9 mouse cellular contexts compared by ENCODE assay signal in the genomic region with DNA sequence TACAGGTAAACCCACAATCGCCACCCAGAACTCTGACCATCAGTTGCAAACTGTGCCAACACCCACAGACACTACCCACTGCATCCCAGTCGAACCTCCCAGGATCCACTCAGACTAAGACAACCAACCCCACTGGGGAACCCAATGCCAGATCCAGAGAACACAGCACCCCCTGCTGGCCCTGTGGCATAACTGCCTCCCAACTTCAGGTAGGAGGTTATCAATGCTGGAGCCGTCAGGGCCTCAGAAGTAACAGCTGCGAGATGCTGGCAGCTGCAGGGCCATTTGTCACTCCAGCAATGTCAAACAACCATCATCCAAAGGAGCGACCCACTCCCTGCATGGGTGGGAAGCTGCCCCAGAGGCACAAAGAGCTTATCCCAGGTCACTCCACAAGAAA. TPM values are rescaled to one million over a fixed set of nuclear protein-coding genes. Genes with fewer than 3 reads are reported as not detected.
DNase-seq lines count a peak whose midpoint lies in the region; ATAC-seq and TF ChIP-seq lines count a peak whose summit lies in the region.
"Had no signal": no experiment of that assay in that cellular context is flagged by ENCODE, and none has a peak within 500 bp of the region (broad histone marks: within the 10 kb centered on the region; RNA-seq: fewer than 3 reads in every experiment).

No protein-coding gene starts in this region.

- peaks cover 11% of the 10 kb centered on the region; the same call in 1 of the 2 replicates for H3K27me3 ChIP-seq in forebrain, embryonic 10.5 days (ENCODE audit: poor library complexity, severe bottlenecking)
- no peaks in the 10 kb centered on the region for H3K27me3 ChIP-seq in forebrain, embryonic 11.5 days (ENCODE audit: control insufficient read depth, insufficient read depth, low read length)
- no peaks in the 10 kb centered on the region for H3K27me3 ChIP-seq in intestine, embryonic 15.5 days (replicated peaks)

- DNase-seq in forebrain, embryonic 10.5 days (ENCODE audit: extremely low spot score, low spot score), result no peak
- no peak for DNase-seq in forebrain, embryonic 11.5 days (ENCODE audit: low spot score)
- peak; percentile 39 for DNase-seq in 3T3-L1 (ENCODE audit: low read depth, low spot score)
- no peak for DNase-seq in frontal cortex, postnatal 25 days (ENCODE audit: low spot score in 2 of 2)
- no peak for DNase-seq in left cerebral cortex, adult 11 months (ENCODE audit: low spot score)

- H3K9me3 ChIP-seq in forebrain, embryonic 10.5 days, result no peaks in the 10 kb centered on the region
- no peaks in the 10 kb centered on the region for H3K9me3 ChIP-seq in forebrain, embryonic 11.5 days (ENCODE audit: control insufficient read depth, low read length)
- no peaks in the 10 kb centered on the region for H3K9me3 ChIP-seq in intestine, embryonic 15.5 days

- no peaks in the 10 kb centered on the region for H3K36me3 ChIP-seq in forebrain, embryonic 10.5 days (replicated peaks)
- no peaks in the 10 kb centered on the region for H3K36me3 ChIP-seq in forebrain, embryonic 11.5 days (ENCODE audit: control insufficient read depth, insufficient read depth, low read length)
- no peaks in the 10 kb centered on the region for H3K36me3 ChIP-seq in intestine, embryonic 15.5 days

- WGBS in forebrain, embryonic 10.5 days, result 42% methylated on average over 5 of the region's 5 CpGs
- WGBS in forebrain, embryonic 11.5 days, result 49% methylated on average over 5 of the region's 5 CpGs
- WGBS in intestine, embryonic 15.5 days, result 29% methylated on average over 5 of the region's 5 CpGs

- no peak overlapping the region for H3K4me2 ChIP-seq in forebrain, embryonic 11.5 days (ENCODE audit: low read depth, low read length, severe bottlenecking)
- H3K4me2 ChIP-seq in intestine, embryonic 15.5 days (replicated peaks), result peak overlapping the region; percentile 36; the same call in 1 of the 2 replicates

- H3K9ac ChIP-seq in forebrain, embryonic 11.5 days (ENCODE audit: low read length), result no peak overlapping the region
- no peak overlapping the region for H3K9ac ChIP-seq in intestine, embryonic 15.5 days

- H3K4me3 ChIP-seq in forebrain, embryonic 10.5 days, result peak overlapping the region; percentile 28; the same call in 1 of the 2 replicates
- H3K4me3 ChIP-seq in forebrain, embryonic 11.5 days (ENCODE audit: low read depth, low read length), result no peak overlapping the region
- no peak overlapping the region for H3K4me3 ChIP-seq in cortical plate, adult 2 months (ENCODE audit: insufficient read depth, low read length)
- no peak overlapping the region for H3K4me3 ChIP-seq in intestine, embryonic 15.5 days (replicated peaks)

- TF ChIP-seq POLR2A in cortical plate, adult 2 months (IDR thresholded peaks at IDR 0.05; ENCODE audit: extremely low read depth, insufficient read depth, low read length), result no peak

- no peak for ATAC-seq in forebrain, embryonic 11.5 days (replicated peaks; ENCODE audit: low FRiP score)
- ATAC-seq in intestine, embryonic 15.5 days, result no peak
- ATAC-seq in monocyte, adult 5-6 weeks (replicated peaks; ENCODE audit: insufficient number of reproducible peaks, low FRiP score, low TSS enrichment, poor library complexity, severe bottlenecking), result 0 out of 2 replicates have a peak, but pooled peaks have one; percentile 30

- peaks cover 16% of the 10 kb centered on the region for H3K4me1 ChIP-seq in forebrain, embryonic 10.5 days
- H3K4me1 ChIP-seq in forebrain, embryonic 11.5 days (replicated peaks; ENCODE audit: control insufficient read depth, insufficient read depth, low read length), result peaks cover 3% of the 10 kb centered on the region; the same call in 1 of the 2 replicates
- H3K4me1 ChIP-seq in cortical plate, adult 2 months (ENCODE audit: control insufficient read depth, insufficient read depth, low read length), result no peaks in the 10 kb centered on the region
- no peaks in the 10 kb centered on the region for H3K4me1 ChIP-seq in intestine, embryonic 15.5 days (replicated peaks)

- TF ChIP-seq CTCF in cortical plate, adult 2 months (IDR thresholded peaks at IDR 0.05; ENCODE audit: extremely low read depth, insufficient read depth, low read length), result peak; percentile 53

- H3K27ac ChIP-seq in forebrain, embryonic 10.5 days, result no peak overlapping the region
- H3K27ac ChIP-seq in forebrain, embryonic 11.5 days (ENCODE audit: low read depth, low read length), result no peak overlapping the region
- no peak overlapping the region for H3K27ac ChIP-seq in cortical plate, adult 2 months (ENCODE audit: insufficient read depth, low read length)
- no peak overlapping the region for H3K27ac ChIP-seq in intestine, embryonic 15.5 days

RNA-seq across cellular contexts. Expression of a gene that starts 21.9 kb away (rescaled TPM):
- polyA plus RNA-seq in forebrain, embryonic 10.5 days (2016; fragmentation: Nextera tagmentation; extraction: Ambion mirVana), result 1,690 and 1,733 TPM in 2 replicates
- polyA plus RNA-seq in forebrain, embryonic 11.5 days (2014; fragmentation: Nextera tagmentation; extraction: Ambion mirVana), result 1,675 and 1,791 TPM in 2 replicates
- 534 and 549 TPM in 2 replicates for polyA plus RNA-seq in cortical plate, adult 2 months (2012; rRNA removed)
- polyA plus RNA-seq in intestine, embryonic 15.5 days (2015; fragmentation: Nextera tagmentation; extraction: Ambion mirVana), result 1,793 and 1,952 TPM in 2 replicates
- 374 to 712 TPM (median 492 TPM) in 3 replicates for total RNA-seq in monocyte, adult 5-6 weeks (2017)

RNA-seq across cellular contexts. Expression of a gene that starts 28.1 kb away (rescaled TPM):
- polyA plus RNA-seq in forebrain, embryonic 10.5 days (2016; fragmentation: Nextera tagmentation; extraction: Ambion mirVana), result not detected in 2 replicates
- polyA plus RNA-seq in forebrain, embryonic 11.5 days (2014; fragmentation: Nextera tagmentation; extraction: Ambion mirVana), result not detected in 2 replicates
- polyA plus RNA-seq in cortical plate, adult 2 months (2012; rRNA removed), result not detected in 2 replicates
- polyA plus RNA-seq in intestine, embryonic 15.5 days (2015; fragmentation: Nextera tagmentation; extraction: Ambion mirVana), result not detected in 2 replicates
- not detected in 3 replicates for total RNA-seq in monocyte, adult 5-6 weeks (2017)
- total RNA-seq: neutrophil, adult 5-6 weeks had no signal

RNA-seq across cellular contexts. Expression of a gene that starts 36.4 kb away (rescaled TPM):
- not detected in 2 replicates for polyA plus RNA-seq in forebrain, embryonic 10.5 days (2016; fragmentation: Nextera tagmentation; extraction: Ambion mirVana)
- 0.69 and 0.79 TPM in 2 replicates for polyA plus RNA-seq in forebrain, embryonic 11.5 days (2014; fragmentation: Nextera tagmentation; extraction: Ambion mirVana)
- polyA plus RNA-seq in cortical plate, adult 2 months (2012; rRNA removed), result 0.33 TPM in 1 of 2 replicates, not detected in the other
- polyA plus RNA-seq in intestine, embryonic 15.5 days (2015; fragmentation: Nextera tagmentation; extraction: Ambion mirVana), result 2.1 and 2.4 TPM in 2 replicates
- not detected in 3 replicates for total RNA-seq in monocyte, adult 5-6 weeks (2017)
- total RNA-seq: neutrophil, adult 5-6 weeks had no signal

RNA-seq across cellular contexts. Expression of a gene that starts 37.0 kb away (rescaled TPM):
- polyA plus RNA-seq in forebrain, embryonic 10.5 days (2016; fragmentation: Nextera tagmentation; extraction: Ambion mirVana), result not detected in 2 replicates
- not detected in 2 replicates for polyA plus RNA-seq in forebrain, embryonic 11.5 days (2014; fragmentation: Nextera tagmentation; extraction: Ambion mirVana)
- polyA plus RNA-seq in cortical plate, adult 2 months (2012; rRNA removed), result 0.13 and 0.15 TPM in 2 replicates
- 11.6 and 12.7 TPM in 2 replicates for polyA plus RNA-seq in intestine, embryonic 15.5 days (2015; fragmentation: Nextera tagmentation; extraction: Ambion mirVana)
- not detected in 3 replicates for total RNA-seq in monocyte, adult 5-6 weeks (2017)
- total RNA-seq: neutrophil, adult 5-6 weeks had no signal

RNA-seq across cellular contexts. Expression of a gene that starts 49.1 kb away (rescaled TPM):
- polyA plus RNA-seq in forebrain, embryonic 10.5 days (2016; fragmentation: Nextera tagmentation; extraction: Ambion mirVana), result not detected in 2 replicates
- not detected in 2 replicates for polyA plus RNA-seq in forebrain, embryonic 11.5 days (2014; fragmentation: Nextera tagmentation; extraction: Ambion mirVana)
- not detected in 2 replicates for polyA plus RNA-seq in cortical plate, adult 2 months (2012; rRNA removed)
- polyA plus RNA-seq in intestine, embryonic 15.5 days (2015; fragmentation: Nextera tagmentation; extraction: Ambion mirVana), result not detected in 2 replicates
- not detected in 3 replicates for total RNA-seq in monocyte, adult 5-6 weeks (2017)
- total RNA-seq: neutrophil, adult 5-6 weeks had no signal
